Mouse (Mus musculus): ENCODE measurements around the gene Anapc13. TPM values are rescaled to one million over a fixed set of nuclear protein-coding genes. Genes with fewer than 3 reads are reported as not detected.

The Anapc13 gene
- polyA plus RNA-seq, 1 experiment from 2014 or later = 191 TPM

DNA sequence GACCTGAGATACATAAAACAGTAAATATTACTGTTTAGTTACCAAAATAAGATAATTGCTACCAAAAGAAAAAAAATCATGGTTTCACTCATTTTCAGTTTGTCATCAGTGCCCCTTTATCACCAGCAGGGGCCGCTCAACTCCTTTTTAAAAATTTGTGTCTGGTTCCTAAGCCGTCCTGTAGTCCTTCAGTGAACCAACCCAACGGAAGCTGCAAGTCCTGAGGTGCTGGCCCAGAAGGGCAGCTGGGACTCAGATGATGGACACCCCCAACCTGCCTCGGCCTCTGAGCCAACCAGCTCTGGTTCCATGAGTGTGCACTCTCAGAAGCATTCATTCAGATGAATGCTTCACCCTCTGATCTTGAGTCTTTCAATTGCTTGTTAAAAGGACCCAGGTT is 10.5 kb downstream of the Anapc13 start:
- Histone ChIP-seq H3K9me3 (no peaks in the 10 kb centered on the region), H3K36me3 (peaks cover 24% of the 10 kb centered on the region), H3K4me3 (no peak overlapping the region), H3K4me1 (replicated peaks) (peaks cover 19% of the 10 kb centered on the region), H3K27ac (peak overlapping the region; percentile 67), H3K27me3 (ENCODE audit: insufficient read depth, poor library complexity, severe bottlenecking) (no peaks in the 10 kb centered on the region)
- DNase-seq (ENCODE audit: low spot score) = peak; percentile 61
- 6% methylated on average over 4 of the region's 4 CpGs for WGBS

DNA sequence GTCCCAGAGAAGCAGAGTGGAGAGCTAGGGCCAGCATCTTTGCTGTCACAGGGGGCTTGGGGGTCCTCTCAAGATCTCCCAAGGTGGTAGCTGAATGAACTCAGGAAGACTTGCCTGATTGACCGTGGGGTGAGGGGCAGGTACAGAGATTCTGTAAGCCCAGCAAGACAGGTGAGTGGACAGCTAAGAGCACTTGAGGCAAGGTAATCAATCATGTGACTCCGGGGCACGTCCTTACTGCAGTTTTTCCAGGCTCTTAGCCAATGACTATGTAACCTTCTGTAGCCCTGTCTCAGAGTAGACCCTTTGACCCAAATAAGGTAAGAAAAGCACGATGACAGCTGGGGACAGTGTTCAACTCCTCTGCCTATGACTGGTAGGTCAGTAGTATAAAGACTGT is 11.0 kb downstream of the Anapc13 start:
- Histone ChIP-seq H3K4me1 (replicated peaks) (peaks cover 23% of the 10 kb centered on the region), H3K4me3 (no peak overlapping the region), H3K36me3 (peaks cover 19% of the 10 kb centered on the region), H3K27ac (peak overlapping the region; percentile 67), H3K27me3 (ENCODE audit: insufficient read depth, poor library complexity, severe bottlenecking) (no peaks in the 10 kb centered on the region), H3K9me3 (no peaks in the 10 kb centered on the region)
- DNase-seq (ENCODE audit: low spot score) = no peak
- WGBS = 79% methylated on average over 4 of the region's 4 CpGs

DNA sequence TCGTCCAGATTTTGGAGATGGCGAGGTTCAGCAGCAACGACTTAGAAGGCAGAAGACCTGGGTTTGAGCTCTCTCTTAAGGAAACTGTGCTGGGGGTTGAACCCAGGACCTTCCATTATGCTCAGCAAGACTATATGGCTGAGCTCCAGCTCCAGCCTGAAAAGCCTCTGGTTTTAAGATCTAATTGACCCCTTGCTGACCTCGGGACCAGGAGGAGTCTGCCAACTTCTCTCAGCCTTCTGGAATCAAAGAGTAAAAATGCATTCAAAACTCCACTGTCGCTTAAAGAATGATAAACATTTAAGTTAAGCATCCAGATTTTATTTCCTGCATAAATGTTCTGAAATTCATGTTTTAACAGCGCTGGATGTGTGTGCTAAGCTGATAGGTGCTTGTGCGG is 12.9 kb downstream of the Anapc13 start:
- H3K4me3 ChIP-seq = no peak overlapping the region
- no peaks in the 10 kb centered on the region for H3K9me3 ChIP-seq
- peaks cover 41% of the 10 kb centered on the region for H3K4me1 ChIP-seq (replicated peaks)
- H3K27me3 ChIP-seq (ENCODE audit: insufficient read depth, poor library complexity, severe bottlenecking) = no peaks in the 10 kb centered on the region
- DNase-seq (ENCODE audit: low spot score) = no peak
- peaks cover 12% of the 10 kb centered on the region for H3K36me3 ChIP-seq
- no peak overlapping the region for H3K27ac ChIP-seq
- WGBS = 75% methylated on average over 7 of the region's 7 CpGs

DNA sequence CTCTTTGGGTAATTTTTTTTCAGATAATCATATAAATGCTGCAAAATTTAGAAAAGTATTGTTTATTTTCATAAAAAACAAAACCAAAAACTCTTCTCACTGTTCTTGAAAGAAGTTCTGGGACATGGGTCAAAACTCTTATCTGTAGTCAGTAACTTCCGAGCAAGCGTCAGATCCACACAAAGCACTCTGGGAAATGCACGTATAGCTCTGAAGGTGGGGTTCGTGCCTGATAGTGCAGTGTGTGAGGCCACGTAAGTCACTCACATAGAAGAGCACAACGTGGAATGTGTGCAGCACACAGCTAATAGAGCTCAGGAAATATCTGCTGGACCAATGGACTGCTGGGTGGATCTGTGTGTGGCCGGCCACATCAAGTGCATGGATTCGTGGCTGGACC is 13.4 kb downstream of the Anapc13 start:
- 86% methylated on average over 8 of the region's 8 CpGs for WGBS
- no peak overlapping the region for H3K27ac ChIP-seq
- DNase-seq (ENCODE audit: low spot score) = no peak
- H3K27me3 ChIP-seq (ENCODE audit: insufficient read depth, poor library complexity, severe bottlenecking) = no peaks in the 10 kb centered on the region
- peaks cover 6% of the 10 kb centered on the region for H3K36me3 ChIP-seq
- peaks cover 47% of the 10 kb centered on the region for H3K4me1 ChIP-seq (replicated peaks)
- H3K4me3 ChIP-seq = no peak overlapping the region
- H3K9me3 ChIP-seq = no peaks in the 10 kb centered on the region

GRCm38 (mm10) chr9:102641531-102641930 is 15.4 kb downstream of the Anapc13 start:
- 77% methylated on average over 6 of the region's 6 CpGs for WGBS
- Histone ChIP-seq H3K9me3 (no peaks in the 10 kb centered on the region), H3K27me3 (ENCODE audit: insufficient read depth, poor library complexity, severe bottlenecking) (no peaks in the 10 kb centered on the region), H3K4me1 (replicated peaks) (peaks cover 64% of the 10 kb centered on the region), H3K36me3 (no peaks in the 10 kb centered on the region), H3K4me3 (no peak overlapping the region), H3K27ac (0 out of 2 replicates have a peak overlapping the region, but pooled peaks have one; percentile 25)
- no peak for DNase-seq (ENCODE audit: low spot score)

- Histone ChIP-seq H3K27me3 (ENCODE audit: insufficient read depth, poor library complexity, severe bottlenecking) (no peaks in the 10 kb centered on the region), H3K36me3 (no peaks in the 10 kb centered on the region), H3K4me3 (no peak overlapping the region), H3K27ac (peak overlapping the region; percentile 87), H3K4me1 (replicated peaks) (peaks cover 53% of the 10 kb centered on the region), H3K9me3 (no peaks in the 10 kb centered on the region)
- WGBS = 41% methylated on average over 8 of the region's 8 CpGs
- DNase-seq (ENCODE audit: low spot score) = peak; percentile 54
Measured at GRCm38 (mm10) chr9:102643071-102643485, 17.0 kb downstream of the Anapc13 start.

GRCm38 (mm10) chr9:102643486-102644101 is 17.5 kb downstream of the Anapc13 start:
- peak; percentile 80 for DNase-seq (ENCODE audit: low spot score)
- peaks cover 53% of the 10 kb centered on the region for H3K4me1 ChIP-seq (replicated peaks)
- H3K4me3 ChIP-seq = peak overlapping the region; percentile 36
- H3K27me3 ChIP-seq (ENCODE audit: insufficient read depth, poor library complexity, severe bottlenecking) = no peaks in the 10 kb centered on the region
- peak overlapping the region; percentile 87 for H3K27ac ChIP-seq
- no peaks in the 10 kb centered on the region for H3K9me3 ChIP-seq
- 8% methylated on average over 10 of the region's 10 CpGs for WGBS
- H3K36me3 ChIP-seq = no peaks in the 10 kb centered on the region

GRCm38 (mm10) chr9:102645119-102645695 is 19.1 kb downstream of the Anapc13 start:
- no peaks in the 10 kb centered on the region for H3K9me3 ChIP-seq
- H3K4me3 ChIP-seq = no peak overlapping the region
- H3K27ac ChIP-seq = peak overlapping the region; percentile 87
- H3K27me3 ChIP-seq (ENCODE audit: insufficient read depth, poor library complexity, severe bottlenecking) = no peaks in the 10 kb centered on the region
- WGBS = 72% methylated on average over 3 of the region's 3 CpGs
- DNase-seq (ENCODE audit: low spot score) = no peak
- H3K4me1 ChIP-seq (replicated peaks) = peaks cover 59% of the 10 kb centered on the region
- H3K36me3 ChIP-seq = no peaks in the 10 kb centered on the region

DNA sequence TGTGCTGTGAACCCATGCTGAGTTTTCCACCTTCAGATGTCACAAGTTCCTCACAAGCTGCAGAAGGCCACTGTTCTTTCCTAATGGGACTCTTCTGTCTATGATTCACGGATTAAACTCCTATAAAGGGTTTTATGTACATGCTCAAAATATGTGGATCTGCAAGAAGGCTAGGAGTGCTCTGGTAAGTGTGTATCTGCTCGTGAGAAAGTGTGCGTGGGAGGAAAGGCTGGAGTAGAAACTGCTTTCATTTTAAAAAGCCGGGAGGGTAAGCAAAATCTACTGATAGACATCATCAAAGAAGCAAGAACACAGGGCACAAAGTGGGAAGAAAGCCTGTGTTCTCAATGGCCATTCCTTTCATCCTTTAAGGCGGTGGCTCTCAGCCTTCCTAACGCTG is 20.9 kb downstream of the Anapc13 start:
- no peaks in the 10 kb centered on the region for H3K36me3 ChIP-seq
- DNase-seq (ENCODE audit: low spot score) = no peak
- H3K9me3 ChIP-seq = no peaks in the 10 kb centered on the region
- no peaks in the 10 kb centered on the region for H3K27me3 ChIP-seq (ENCODE audit: insufficient read depth, poor library complexity, severe bottlenecking)
- no peak overlapping the region for H3K4me3 ChIP-seq
- no peak overlapping the region; the same call in 1 of the 2 replicates for H3K27ac ChIP-seq
- H3K4me1 ChIP-seq (replicated peaks) = peaks cover 68% of the 10 kb centered on the region
- WGBS = 86% methylated on average over 6 of the region's 6 CpGs

DNA sequence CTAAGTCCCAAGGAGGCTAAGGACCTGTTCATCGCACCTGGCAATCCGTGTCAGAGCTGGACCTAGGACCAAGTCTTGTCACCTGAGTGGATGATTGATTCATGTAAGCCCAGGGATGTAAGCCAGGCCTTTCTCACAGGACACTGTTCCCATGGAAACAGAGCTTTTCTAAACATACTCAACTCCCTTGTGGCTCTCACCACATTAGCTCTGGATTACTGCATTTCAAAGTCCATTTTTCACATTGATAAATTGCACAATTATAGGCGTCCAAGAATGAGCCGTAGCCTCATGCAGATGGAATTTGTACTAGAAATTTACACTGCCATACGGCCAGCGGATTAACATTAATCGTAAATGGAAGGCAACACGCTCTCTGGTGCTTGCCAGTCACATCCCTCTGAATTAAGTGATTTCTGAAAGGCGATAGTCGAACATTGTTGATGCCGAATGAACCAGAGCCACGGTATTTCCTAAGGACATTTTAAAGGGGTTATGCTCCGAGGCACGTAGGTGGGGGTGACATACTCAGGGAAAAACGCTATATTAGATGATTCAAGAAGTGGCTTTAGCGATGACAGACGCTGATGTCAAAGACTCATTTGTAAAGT is 23.9 kb downstream of the Anapc13 start:
- 68% methylated on average over 17 of the region's 17 CpGs for WGBS
- Histone ChIP-seq H3K27ac (0 out of 2 replicates have a peak overlapping the region, but pooled peaks have one; percentile 5), H3K9me3 (no peaks in the 10 kb centered on the region), H3K36me3 (no peaks in the 10 kb centered on the region), H3K27me3 (ENCODE audit: insufficient read depth, poor library complexity, severe bottlenecking) (no peaks in the 10 kb centered on the region), H3K4me3 (no peak overlapping the region), H3K4me1 (replicated peaks) (peaks cover 45% of the 10 kb centered on the region)
- DNase-seq (ENCODE audit: low spot score) = no peak

DNA sequence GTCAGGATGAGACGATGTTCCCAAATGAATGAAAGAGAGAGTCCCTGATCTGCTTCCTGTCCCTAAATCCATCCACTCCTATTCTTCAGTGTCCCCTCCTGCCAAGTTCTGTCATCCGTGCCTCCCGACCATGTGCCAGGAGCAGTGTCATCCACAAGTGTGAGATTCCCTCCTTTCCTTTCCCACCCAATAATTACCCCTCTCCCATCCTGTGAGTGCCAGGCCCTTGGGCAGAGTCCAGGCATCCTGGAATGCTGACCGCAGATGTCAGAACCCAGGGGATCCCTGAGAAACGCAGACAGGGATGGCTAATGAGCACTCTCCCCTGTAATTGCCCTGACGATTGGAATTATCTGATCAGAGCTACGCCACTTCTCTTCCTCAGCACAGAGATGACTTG is 24.5 kb downstream of the Anapc13 start:
- 51% methylated on average over 7 of the region's 7 CpGs for WGBS
- no peak overlapping the region for H3K4me3 ChIP-seq
- no peaks in the 10 kb centered on the region for H3K36me3 ChIP-seq
- peaks cover 39% of the 10 kb centered on the region for H3K4me1 ChIP-seq (replicated peaks)
- no peaks in the 10 kb centered on the region for H3K9me3 ChIP-seq
- no peaks in the 10 kb centered on the region for H3K27me3 ChIP-seq (ENCODE audit: insufficient read depth, poor library complexity, severe bottlenecking)
- H3K27ac ChIP-seq = 0 out of 2 replicates have a peak overlapping the region, but pooled peaks have one; percentile 5
- DNase-seq (ENCODE audit: low spot score) = no peak

- Histone ChIP-seq H3K36me3 (no peaks in the 10 kb centered on the region), H3K4me1 (replicated peaks) (peaks cover 33% of the 10 kb centered on the region), H3K9me3 (no peaks in the 10 kb centered on the region), H3K27me3 (ENCODE audit: insufficient read depth, poor library complexity, severe bottlenecking) (no peaks in the 10 kb centered on the region), H3K4me3 (no peak overlapping the region), H3K27ac (no peak overlapping the region)
- WGBS = 76% methylated on average over 6 of the region's 6 CpGs
- no peak for DNase-seq (ENCODE audit: low spot score)
Measured at GRCm38 (mm10) chr9:102651199-102651720, 25.2 kb downstream of the Anapc13 start.

Measured in hindbrain, embryonic 10.5 days (tissue).